Mouse (Mus musculus) kidney, adult 8-10 months (tissue): ENCODE results near the gene Gsdma3.

Source experiments
- DNase-seq, 2 experiments: peaks; one replicate each; pipeline ENCODE4 v3.0.0; 2022

Gene Gsdma3

DNA sequence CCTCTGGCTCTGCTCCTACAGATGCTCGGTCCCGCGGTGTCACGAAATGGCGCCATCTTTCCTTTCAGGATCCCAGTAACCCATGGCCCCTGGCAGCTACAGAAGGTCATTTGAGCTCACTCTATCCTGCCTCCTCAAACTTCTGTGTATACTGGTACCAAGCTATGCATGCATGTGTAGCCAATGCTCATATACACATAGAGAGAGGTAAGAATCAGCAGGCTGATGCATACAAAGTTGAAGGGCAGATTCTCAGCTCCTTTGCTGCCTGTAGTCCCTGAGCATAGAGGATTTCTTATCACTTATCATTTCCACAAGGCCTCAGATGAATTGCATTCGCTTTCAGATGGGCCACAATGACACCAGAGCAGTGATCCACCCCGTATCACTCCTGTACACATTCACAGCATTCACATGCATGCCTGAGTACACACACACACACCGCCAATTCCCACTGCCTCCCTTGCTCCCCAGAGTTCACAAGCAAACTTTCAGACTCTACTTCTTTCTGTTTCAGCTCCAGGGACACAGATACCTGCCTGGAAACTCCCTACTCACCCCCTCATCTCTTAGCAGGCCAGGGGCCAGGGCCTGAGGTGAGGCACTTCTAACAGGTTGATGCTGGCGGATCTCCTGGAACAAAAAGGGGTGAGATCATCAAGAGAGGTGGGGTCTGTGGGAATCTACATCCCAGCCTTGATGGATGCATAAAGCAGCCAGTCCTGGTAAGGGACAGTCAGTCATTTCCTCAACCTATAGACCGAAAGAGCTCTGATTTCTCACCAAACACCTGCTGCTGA is at the start of gene Gsdma3, which contains the start of gene Gm12355:
TSS of gene Gsdma3 (plus strand) at position 750 of the 800 bp plus-strand sequence.
TSS of gene Gm12355 (minus strand) at position 51 of the 800 bp plus-strand sequence.
- no peak for DNase-seq

- DNase-seq = no peak
Measured at GRCm38 (mm10) chr11:98577776-98578175, 48.4 kb upstream of the Gsdma3 start.

DNA sequence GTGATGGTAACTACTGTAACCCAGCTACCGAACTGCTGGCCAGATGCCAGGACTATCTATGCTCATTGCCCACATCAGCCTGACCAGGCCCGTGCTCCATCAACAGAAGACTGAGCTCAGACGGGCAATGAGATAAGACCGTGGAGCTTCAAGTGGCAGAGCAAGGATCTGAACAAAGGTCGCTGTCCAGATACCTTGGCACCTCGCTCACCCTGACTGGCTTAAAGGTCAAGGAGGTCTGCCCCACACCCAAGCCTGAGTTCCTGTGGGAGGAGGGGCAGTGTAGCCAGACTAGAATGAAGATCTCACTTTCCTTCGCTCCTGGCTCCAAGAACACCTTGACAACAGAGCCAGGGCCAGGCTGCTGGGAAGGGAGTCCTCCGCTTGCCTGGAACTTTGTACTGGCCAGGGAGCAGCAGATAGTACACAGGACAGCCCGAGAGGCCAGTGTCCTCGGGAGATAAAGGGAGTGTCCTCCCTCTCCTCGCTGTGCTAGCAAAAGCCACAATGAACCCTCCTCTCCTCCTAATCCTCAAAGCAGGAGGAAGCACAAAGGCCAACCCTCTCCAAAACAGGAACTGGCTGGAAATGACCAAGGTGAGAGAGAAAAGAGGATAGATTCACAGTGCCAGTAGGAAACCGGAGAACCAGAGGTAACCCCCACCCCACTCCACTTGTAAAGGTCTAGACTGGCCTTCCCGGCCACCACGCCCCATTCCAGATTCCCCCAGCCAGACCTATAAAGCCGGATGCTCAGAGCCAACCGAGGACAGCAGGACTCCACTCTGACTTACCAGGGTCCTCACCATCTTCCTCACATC is 45.6 kb upstream of the Gsdma3 start:
- DNase-seq = peak in 1 of 2 experiments; percentile 19

DNA sequence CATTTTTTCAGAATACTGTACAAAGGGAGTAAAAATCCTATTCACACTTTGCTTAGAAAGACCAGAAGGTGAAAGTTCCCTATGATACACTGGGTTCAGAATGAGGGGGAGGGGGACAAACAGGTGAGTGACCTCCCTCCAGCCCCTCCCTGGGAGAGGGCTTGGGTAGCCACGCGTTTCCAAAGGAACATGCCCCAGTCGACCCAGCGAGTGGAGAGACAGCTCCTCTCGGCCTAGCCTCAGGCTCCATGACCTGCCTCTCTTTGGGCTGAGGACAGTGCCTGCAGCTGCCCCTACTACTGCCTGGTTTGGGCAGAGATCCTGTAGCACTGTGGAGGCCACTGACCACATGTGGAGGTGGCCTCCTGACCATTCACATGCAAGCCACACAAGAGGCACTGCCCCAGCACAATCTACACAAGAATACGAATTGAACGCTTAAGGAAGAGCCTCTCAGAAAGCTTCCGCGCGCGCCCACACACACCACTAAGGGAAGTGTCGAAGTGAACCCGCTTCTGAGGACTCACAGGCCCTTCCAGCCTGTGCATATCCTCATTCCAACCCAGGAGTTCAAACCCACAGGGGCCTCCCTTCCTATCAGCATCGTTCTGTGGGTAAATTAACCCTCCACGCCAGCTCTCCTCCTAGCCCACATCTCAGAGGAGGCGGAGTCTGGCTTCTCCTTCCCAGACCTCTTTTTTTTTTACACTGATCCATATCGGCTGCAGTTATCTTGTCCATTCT is 44.7 kb upstream of the Gsdma3 start:
- DNase-seq = no peak

- no peak for DNase-seq
Measured at GRCm38 (mm10) chr11:98582030-98582388, 44.2 kb upstream of the Gsdma3 start.

DNA sequence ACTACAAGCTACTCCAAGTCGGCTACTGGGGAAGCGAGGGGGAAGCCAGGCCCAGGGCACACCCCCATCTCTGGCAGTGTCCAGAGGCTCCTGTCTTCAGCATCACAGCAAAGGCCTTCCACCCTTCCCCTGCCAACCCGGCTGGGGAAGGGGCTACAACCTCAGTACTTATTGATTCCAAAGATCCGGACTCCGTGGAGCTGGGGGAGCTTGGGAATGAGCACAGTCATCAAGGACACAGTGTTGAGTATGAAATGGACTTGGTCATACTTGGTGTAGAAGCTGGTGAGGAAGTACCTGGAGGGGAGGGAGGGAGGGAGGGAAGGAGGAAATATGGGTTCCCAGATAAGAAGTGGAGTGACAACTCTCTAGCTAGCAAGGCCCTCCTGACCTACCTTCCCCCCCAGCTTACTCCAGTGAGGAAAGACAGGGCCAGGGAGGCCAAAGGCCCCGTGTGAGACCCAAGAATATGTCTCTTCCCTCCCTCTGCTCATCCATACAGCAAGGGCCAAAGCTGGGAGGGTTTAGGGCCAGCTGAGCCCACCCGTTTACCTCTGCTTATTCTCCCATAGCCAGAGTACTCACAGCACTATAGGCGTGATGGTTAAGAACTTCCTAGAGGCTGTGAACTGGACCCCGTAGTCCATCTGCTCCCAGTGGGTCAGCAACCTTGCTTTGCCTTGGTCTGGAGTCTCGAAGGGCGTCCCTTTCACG is 43.5 kb upstream of the Gsdma3 start:
- DNase-seq = no peak

GRCm38 (mm10) chr11:98583265-98583552 is 43.0 kb upstream of the Gsdma3 start:
- DNase-seq = no peak

GRCm38 (mm10) chr11:98583571-98583970 is 42.6 kb upstream of the Gsdma3 start:
- DNase-seq = no peak

DNA sequence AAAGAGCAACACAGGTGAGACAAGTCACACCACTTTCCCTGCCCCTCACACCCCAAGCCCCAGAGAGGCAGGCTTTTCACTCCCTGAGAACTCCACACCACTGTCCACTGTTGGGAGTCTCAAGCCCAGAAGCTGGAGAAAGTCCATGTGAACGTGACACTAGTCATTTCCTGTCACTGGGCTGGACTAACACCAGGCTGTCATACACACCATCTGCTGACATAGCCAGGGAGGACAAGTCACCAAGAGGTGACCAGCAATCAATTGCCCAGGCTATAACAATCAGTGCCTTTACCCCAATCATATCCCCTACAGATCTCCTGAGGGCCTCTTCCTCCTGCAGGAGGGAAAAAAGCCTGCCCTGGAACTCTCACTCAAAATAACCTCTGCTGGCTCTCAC is 42.0 kb upstream of the Gsdma3 start:
- DNase-seq = no peak

DNA sequence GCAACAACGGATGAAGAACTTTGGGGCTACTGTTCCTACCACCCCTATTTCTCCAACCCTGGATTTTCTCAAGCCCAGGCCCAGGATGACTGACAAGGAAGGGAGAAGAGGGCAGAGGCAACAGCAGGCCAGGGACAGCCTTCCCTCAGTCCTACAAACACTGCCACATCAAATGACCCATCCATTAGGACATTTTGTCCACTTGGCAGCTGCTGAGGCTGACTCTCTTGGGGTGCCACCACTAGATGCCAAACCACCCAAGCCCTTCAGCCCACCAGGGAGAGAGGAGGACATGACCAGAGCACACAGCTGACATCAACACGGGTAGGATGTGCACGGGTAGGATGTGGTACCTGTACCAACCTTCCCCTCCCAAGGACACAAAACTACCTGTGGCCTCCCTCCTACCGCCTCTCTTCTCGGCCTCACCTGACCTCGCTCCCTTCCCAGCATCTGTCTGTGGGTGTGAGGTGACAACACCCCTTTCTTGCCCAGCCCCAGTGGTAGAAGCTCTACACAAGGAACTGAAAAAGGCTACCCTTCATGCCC is 41.5 kb upstream of the Gsdma3 start:
- DNase-seq = no peak

DNA sequence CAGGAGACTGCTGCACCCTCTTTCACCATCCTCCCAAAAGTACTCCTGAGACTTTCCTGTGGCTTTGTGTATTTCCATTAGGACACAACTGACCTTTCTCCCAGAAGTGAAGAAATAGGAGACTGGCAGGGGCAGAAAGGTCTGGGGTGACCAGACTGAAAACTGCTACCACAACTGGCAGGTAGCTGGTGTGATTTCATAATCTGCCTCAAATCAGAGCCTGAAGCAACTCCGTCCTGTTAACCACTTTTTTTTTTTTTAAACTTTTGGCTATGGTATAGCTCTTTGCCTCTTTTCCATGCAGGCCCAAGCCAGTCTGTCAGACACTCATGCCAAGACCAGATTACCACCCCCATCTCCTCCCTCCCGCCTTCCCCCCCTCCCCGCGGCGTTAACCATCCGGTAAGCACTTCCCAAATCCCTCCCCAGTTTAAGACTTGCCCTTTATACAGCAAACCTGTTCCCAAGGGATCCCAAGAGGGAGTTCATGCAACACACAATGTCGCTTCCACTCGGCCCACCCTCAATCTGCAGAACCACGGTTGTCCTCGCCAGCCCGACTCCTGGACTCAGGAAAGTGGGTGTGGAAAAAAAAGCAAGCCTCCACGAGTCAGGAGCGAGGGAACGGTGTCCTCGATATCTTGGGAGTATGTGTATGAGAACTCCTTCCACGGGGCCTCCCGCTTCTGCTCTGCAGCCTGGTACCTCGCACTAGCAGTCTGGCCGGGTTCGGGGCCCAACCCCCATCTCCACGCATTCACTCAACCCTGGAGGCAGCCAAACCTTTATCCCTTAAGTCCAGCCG is 39.9 kb upstream of the Gsdma3 start:
- peak in 1 of 2 experiments; percentile 28 for DNase-seq

DNA sequence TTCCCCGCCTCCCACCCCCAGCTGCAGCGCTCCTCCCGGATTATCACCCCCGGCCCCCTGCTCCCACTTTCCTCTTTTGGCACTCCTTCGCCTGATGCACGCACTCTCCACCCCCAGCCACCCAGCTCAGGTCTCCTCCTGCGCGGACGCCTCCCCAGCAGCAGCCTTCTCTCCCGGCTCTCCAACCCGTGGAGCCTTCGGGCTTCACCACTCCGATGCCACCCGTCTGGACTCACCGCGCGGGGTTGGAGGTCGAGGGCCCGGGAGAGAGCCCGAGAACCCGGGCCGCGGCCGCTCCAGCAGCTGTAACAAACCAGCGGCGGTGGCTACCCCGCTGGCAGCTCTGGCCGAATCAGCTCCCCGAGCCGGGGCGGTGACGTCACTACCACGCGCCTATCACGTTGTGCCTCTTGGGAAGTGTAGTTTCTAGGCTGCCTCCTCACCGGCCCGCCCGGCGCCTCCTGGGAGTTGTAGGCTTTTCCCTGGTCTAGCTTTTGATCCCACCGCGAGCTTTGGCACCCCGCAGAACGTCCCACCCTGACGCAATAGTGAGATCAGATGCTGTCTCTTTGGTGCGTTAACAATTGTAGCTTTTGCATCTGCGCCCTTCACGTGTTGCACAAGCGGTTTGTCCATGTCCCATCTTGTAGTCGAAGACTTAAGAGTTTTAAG is 39.1 kb upstream of the Gsdma3 start, which contains the start of gene Ormdl3:
TSS of gene Ormdl3 (minus strand) at position 477 of the 672 bp plus-strand sequence.
- DNase-seq = peak; percentile 97 to 98

GRCm38 (mm10) chr11:98587684-98588546 is 38.2 kb upstream of the Gsdma3 start:
- DNase-seq = peak; percentile 79

GRCm38 (mm10) chr11:98588833-98589281 is 37.3 kb upstream of the Gsdma3 start:
- no peak for DNase-seq

DNA sequence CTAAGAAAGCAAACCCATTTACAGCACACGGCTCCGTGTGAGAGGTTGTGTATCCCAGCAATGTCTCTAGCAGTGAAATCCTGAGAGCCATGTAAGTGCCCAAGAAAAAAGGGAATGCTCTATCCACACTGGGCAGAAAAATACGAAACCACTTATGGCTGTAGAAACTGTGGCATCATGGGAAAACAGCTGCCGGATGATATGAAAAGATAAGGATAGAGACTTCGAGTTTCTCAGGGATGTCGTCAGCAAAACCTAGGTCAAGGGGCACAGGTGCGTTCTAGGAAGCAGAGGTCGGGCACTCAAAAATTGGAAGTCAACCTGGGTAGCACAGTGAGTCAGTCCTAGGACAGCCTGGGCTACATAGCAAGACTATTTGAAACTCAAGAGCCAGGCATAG is 36.9 kb upstream of the Gsdma3 start:
- DNase-seq = no peak

DNA sequence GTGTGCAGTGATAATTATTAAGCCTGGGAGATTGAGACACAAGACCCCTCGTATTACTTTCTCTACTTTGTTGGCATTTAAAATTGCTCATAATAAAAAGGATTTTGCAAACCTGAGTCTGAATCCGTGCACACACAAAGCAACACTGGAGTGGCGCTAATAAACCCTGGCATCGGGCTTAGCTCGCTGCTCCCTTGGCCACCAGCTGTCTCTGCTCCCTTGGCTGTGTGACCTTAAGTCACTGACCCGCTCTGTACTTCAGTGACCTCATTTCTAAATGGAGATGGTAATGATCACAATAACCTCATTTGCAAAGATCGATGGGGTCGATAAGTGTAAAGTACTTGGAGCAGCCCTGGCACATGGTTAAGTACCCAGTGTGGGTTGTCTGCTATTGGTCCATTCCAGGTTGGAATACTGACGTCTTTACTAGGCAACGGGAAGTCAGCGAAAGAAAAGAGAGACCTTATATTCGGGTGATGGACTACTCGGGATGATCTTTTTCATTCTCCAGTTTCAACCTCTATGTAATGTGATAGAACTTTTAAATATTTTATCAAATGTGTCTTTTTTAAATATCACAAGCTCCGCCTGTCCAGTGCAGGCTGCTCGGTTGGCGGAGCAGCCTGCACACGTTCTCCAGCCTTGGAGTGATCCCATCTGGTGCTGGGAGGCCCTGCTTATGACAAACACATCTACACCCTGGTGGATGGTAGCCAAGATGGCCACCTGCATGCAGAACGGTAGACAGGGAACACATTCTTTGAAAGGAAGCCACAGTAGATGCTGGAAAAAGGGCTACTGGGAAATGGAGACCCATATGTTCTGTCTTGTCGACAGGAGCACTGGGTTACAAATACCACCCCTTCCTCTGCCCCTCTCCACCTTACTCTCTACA is 35.4 kb upstream of the Gsdma3 start:
- DNase-seq = peak in 1 of 2 experiments; percentile 16

- DNase-seq = no peak
Measured at GRCm38 (mm10) chr11:98595021-98595420, 31.1 kb upstream of the Gsdma3 start.

- no peak for DNase-seq
Measured at GRCm38 (mm10) chr11:98595473-98595872, 30.7 kb upstream of the Gsdma3 start.

- DNase-seq = no peak
Measured at GRCm38 (mm10) chr11:98595955-98596354, 30.2 kb upstream of the Gsdma3 start.
